Mouse (Mus musculus): ENCODE results near the gene Sltm. TPM values are rescaled to one million over a fixed set of nuclear protein-coding genes. Genes with fewer than 3 reads are reported as not detected.

Gene Sltm
- polyA plus RNA-seq, 1 experiment from 2014 or later = 70.9 TPM

DNA sequence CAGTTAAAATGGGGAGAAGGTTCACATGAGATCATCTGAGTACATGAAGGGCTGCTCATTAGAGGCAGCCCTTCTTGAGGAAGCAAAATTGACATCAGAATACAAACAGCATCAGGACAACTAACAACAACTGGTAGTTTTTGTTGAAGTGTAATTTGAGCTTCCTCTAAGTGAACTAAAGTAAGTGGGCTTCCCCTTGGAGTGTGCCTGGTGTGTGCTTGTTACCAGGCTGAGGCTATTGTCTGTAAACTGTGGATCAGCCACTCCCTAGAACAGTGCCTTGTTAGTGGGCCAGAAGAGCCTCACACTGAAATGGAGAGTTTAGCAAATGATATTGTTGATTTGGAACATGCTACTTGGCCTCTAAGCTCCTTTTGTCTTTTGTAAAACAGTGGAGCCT lies 12.9 kb downstream of the Sltm start:
- Histone ChIP-seq H3K9me3 (peaks cover 6% of the 10 kb centered on the region; the same call in 1 of the 2 replicates), H3K4me2 (replicated peaks) (no peak overlapping the region), H3K27ac (replicated peaks) (no peak overlapping the region), H3K36me3 (peaks cover 15% of the 10 kb centered on the region), H3K4me1 (no peaks in the 10 kb centered on the region), H3K9ac (replicated peaks) (no peak overlapping the region), H3K27me3 (no peaks in the 10 kb centered on the region), H3K4me3 (no peak overlapping the region)
- ATAC-seq (replicated peaks) = no peak

DNA sequence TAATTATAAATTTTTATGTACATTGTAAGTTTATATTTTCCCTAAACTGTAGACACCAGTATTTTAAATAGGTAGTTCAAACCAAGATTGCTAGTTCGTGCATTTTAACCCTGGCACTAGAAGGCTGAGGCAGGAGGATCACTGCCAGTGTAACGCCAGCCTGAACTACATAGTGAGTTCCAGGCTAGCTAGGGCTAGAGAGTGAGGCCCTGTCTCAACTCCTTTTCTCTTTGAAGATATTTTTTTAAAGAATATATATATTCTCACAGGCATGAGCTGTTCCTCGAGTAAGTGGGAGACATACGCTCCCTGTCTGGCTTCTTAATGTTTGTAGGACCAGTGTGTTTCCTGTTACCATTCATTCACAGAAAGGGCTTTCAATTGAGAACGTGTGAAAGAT lies 14.2 kb downstream of the Sltm start:
- WGBS = 94% methylated on average over 5 of the region's 5 CpGs
- ATAC-seq (replicated peaks) = no peak

DNA sequence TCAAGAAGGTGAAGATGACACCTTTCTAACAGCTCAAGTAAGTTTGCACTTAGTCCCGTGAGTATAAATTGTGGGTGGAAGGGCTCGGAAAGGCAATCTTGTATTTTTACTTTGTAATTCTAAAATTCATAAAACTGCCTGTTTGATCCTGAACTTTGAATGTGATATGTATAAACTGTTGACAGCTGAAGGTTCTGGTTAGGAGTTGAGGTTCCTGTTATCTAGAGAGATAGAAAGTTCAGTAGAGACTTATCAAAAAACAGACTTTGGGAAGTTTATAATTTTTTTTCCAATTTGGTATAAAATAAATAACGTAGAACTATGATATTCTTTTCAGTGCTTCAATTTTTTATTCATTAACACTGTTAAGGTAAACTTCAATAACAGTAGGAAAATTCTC lies 20.3 kb downstream of the Sltm start:
- H3K27me3 ChIP-seq = no peaks in the 10 kb centered on the region
- H3K4me2 ChIP-seq (replicated peaks) = no peak overlapping the region
- no peaks in the 10 kb centered on the region for H3K4me1 ChIP-seq
- ATAC-seq (replicated peaks) = no peak
- no peak overlapping the region for H3K9ac ChIP-seq (replicated peaks)
- H3K4me3 ChIP-seq = no peak overlapping the region
- no peak overlapping the region for H3K27ac ChIP-seq (replicated peaks)
- no peaks in the 10 kb centered on the region for H3K9me3 ChIP-seq
- 0 out of 2 replicates have a peak, but pooled peaks cover 4% of the 10 kb centered on the region for H3K36me3 ChIP-seq
- 94% methylated on average over 3 of the region's 3 CpGs for WGBS

More for the DNA sequence above, 14.2 kb downstream of the Sltm start:
- Histone ChIP-seq H3K27me3 (no peaks in the 10 kb centered on the region), H3K4me1 (no peaks in the 10 kb centered on the region), H3K4me3 (no peak overlapping the region), H3K4me2 (replicated peaks) (no peak overlapping the region), H3K9ac (replicated peaks) (no peak overlapping the region), H3K27ac (replicated peaks) (no peak overlapping the region), H3K36me3 (peaks cover 15% of the 10 kb centered on the region), H3K9me3 (peaks cover 6% of the 10 kb centered on the region; the same call in 1 of the 2 replicates)

DNA sequence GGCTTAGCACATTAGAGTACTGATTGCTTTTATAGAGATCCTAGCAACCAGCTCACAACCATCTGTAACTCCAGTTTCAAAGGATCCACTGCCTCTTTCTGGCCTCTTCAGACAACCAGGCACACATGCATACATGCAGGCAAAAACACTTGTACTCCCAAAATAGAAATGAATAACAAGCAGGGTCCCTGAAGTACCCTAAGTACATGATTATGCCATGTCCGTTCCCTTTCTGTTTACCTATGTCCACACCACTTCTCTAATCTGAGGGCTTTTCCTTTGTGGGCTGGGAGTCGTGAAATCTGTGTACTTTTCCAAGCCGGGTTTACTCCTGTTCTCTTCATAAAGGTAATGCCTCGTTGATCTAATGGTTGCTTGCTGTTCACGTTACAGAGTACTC lies 25.1 kb downstream of the Sltm start:
- no peak overlapping the region for H3K4me2 ChIP-seq (replicated peaks)
- H3K4me3 ChIP-seq = no peak overlapping the region
- H3K27me3 ChIP-seq = no peaks in the 10 kb centered on the region
- WGBS = 86% methylated on average over 5 of the region's 5 CpGs
- no peaks in the 10 kb centered on the region for H3K9me3 ChIP-seq
- no peak overlapping the region for H3K9ac ChIP-seq (replicated peaks)
- H3K36me3 ChIP-seq = peaks cover 1% of the 10 kb centered on the region
- no peaks in the 10 kb centered on the region for H3K4me1 ChIP-seq
- no peak overlapping the region for H3K27ac ChIP-seq (replicated peaks)
- ATAC-seq (replicated peaks) = no peak

DNA sequence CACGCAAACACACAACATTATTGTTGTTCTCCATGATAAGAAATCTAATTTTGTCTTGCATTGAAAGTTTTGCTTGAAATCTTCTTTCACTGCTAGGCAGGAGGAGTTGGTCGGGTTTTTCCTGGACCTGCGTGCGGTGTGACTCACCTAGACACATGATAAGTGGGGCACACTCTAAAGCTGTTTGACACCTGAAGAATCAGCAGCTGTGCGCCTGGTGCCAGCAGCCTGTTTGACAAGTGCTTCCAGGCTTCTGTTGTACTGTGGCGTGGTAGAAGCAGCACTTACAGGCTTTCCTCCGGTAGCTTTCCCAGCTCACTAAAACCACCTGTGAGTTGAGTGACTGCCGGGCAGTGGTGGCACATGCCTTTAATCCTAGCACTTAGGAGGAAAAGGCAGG lies 27.8 kb downstream of the Sltm start:
- ATAC-seq (replicated peaks) = no peak
- WGBS = 93% methylated on average over 8 of the region's 8 CpGs
- no peaks in the 10 kb centered on the region for H3K4me1 ChIP-seq

DNA sequence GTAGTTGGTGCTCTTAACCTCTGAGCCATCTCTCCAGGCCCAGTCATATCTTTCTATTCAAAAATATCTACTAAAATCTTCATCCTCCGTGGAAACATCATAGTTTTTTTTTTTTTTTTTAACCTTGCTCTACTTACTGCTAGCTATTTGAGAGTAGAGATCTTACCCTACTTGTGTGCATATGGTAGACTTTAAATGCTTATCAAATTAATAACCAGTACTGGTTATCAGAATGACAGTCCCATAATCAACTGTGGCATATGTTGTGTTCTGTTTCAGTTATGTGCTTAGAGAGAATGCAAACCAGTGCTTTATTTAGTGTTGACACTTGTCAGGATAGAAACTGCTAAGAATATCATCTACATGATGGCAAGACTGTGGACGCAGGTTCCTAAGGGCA lies 35.6 kb downstream of the Sltm start:
- no peaks in the 10 kb centered on the region for H3K9me3 ChIP-seq
- no peak for ATAC-seq (replicated peaks)
- H3K27ac ChIP-seq (replicated peaks) = no peak overlapping the region
- no peak overlapping the region for H3K4me2 ChIP-seq (replicated peaks)
- H3K4me3 ChIP-seq = no peak overlapping the region
- 92% methylated on average over 2 of the region's 2 CpGs for WGBS
- no peaks in the 10 kb centered on the region for H3K27me3 ChIP-seq
- H3K4me1 ChIP-seq = no peaks in the 10 kb centered on the region
- H3K36me3 ChIP-seq = peaks cover 61% of the 10 kb centered on the region
- no peak overlapping the region for H3K9ac ChIP-seq (replicated peaks)

More for the DNA sequence above, 27.8 kb downstream of the Sltm start:
- no peaks in the 10 kb centered on the region for H3K9me3 ChIP-seq
- H3K27me3 ChIP-seq = no peaks in the 10 kb centered on the region
- H3K4me3 ChIP-seq = no peak overlapping the region
- H3K36me3 ChIP-seq = peaks cover 19% of the 10 kb centered on the region
- no peak overlapping the region for H3K9ac ChIP-seq (replicated peaks)
- no peak overlapping the region for H3K4me2 ChIP-seq (replicated peaks)
- H3K27ac ChIP-seq (replicated peaks) = no peak overlapping the region

DNA sequence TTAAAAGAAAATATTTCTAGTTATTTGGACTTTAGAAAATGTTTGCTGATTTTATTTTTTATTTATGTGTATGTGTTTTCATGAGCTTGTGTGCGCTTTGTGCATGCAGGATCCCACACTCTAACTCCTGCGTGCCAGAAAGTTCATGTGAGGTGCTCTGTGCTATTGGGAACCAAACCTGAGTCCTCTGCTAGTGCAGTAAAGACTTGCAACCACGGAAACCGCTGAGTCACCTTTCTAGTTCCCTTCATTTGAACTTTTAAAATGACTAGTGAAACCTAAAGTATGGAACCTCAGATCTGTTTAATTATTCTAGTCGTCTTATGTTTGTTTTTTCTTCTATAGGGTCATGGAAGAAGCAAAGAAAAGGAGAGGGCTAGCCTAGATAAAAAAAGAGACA lies 38.4 kb downstream of the Sltm start:
- Histone ChIP-seq H3K9me3 (no peaks in the 10 kb centered on the region), H3K27me3 (no peaks in the 10 kb centered on the region), H3K4me2 (replicated peaks) (no peak overlapping the region), H3K36me3 (peaks cover 63% of the 10 kb centered on the region), H3K27ac (replicated peaks) (no peak overlapping the region), H3K9ac (replicated peaks) (no peak overlapping the region), H3K4me1 (no peaks in the 10 kb centered on the region), H3K4me3 (no peak overlapping the region)
- no peak for ATAC-seq (replicated peaks)
- 91% methylated on average over 5 of the region's 5 CpGs for WGBS

DNA sequence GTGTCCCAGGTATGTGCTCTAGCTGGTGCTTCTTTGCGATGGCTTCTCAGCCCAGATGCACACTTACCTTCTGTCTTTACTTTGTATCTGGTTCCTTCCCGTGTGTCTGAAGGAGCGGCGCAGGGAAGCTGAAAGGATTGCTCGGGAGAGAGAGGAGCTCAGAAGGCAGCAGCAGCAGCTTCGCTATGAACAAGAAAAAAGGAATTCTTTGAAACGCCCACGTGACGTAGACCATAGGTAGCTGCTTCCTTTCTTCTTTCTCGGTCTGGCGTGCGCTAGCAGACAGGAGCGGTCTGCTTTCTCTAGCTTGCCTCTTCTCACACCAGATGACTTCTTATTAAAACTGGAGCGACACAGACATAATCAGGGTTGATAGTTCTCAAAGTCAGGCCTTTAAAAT lies 42.1 kb downstream of the Sltm start:
- H3K9ac ChIP-seq (replicated peaks) = no peak overlapping the region
- H3K4me2 ChIP-seq (replicated peaks) = no peak overlapping the region
- WGBS = 84% methylated on average over 14 of the region's 14 CpGs
- no peak for ATAC-seq (replicated peaks)
- no peak overlapping the region for H3K27ac ChIP-seq (replicated peaks)
- peaks cover 80% of the 10 kb centered on the region for H3K36me3 ChIP-seq
- H3K9me3 ChIP-seq = no peaks in the 10 kb centered on the region
- H3K4me3 ChIP-seq = no peak overlapping the region
- no peaks in the 10 kb centered on the region for H3K27me3 ChIP-seq
- H3K4me1 ChIP-seq = no peaks in the 10 kb centered on the region

DNA sequence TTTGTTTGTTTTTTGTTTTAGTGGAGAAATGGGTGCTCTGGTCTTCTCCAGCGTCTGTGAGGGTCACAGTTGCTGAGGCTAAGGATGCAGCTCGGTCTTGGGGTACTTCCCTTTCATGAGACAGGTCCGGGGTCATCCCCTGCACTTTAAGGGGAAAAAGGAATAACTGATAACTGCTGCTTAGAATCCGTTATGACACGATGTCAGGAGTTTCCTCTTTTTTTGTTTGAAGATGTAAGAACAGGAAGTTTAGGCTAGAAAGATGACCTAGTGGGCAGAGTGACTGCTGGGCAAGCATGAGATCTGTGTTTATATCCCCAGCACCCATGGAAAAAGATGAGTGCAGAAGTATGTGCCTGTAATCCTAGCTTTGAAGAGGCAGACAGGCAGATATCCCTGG lies 42.6 kb downstream of the Sltm start:
- no peak for ATAC-seq (replicated peaks)
- H3K36me3 ChIP-seq = peaks cover 79% of the 10 kb centered on the region
- no peak overlapping the region for H3K9ac ChIP-seq (replicated peaks)
- no peaks in the 10 kb centered on the region for H3K9me3 ChIP-seq
- no peaks in the 10 kb centered on the region for H3K4me1 ChIP-seq
- H3K4me3 ChIP-seq = no peak overlapping the region
- no peak overlapping the region for H3K27ac ChIP-seq (replicated peaks)
- whole genome bisulfite sequencing = 89% methylated on average over 5 of the region's 5 CpGs
- H3K4me2 ChIP-seq (replicated peaks) = no peak overlapping the region
- H3K27me3 ChIP-seq = no peaks in the 10 kb centered on the region

DNA sequence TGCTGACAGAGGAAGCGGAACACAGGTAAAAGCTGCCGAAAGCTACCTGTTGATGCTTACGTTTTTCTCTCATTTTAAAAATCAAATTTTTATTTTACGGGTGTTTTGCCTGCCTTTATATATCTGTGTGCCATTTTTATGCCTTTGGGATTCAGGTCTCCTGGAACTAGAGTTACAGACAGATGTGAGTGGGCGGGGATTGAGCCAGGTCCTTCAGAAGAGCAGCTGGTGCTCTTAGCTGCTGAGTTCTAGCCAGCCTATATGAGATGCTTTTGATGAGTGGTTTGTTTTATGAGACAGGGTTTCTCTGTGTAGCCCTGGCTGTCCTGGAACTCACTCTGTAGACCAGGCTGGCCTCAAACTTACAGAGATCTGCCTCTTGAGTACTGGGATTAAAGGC lies 44.6 kb downstream of the Sltm start:
- no peaks in the 10 kb centered on the region for H3K27me3 ChIP-seq
- no peak overlapping the region for H3K4me3 ChIP-seq
- 93% methylated on average over 5 of the region's 5 CpGs for WGBS
- no peak for ATAC-seq (replicated peaks)
- H3K36me3 ChIP-seq = peaks cover 78% of the 10 kb centered on the region
- H3K9me3 ChIP-seq = no peaks in the 10 kb centered on the region
- H3K4me1 ChIP-seq = no peaks in the 10 kb centered on the region
- no peak overlapping the region for H3K27ac ChIP-seq (replicated peaks)
- no peak overlapping the region for H3K4me2 ChIP-seq (replicated peaks)
- no peak overlapping the region for H3K9ac ChIP-seq (replicated peaks)

DNA sequence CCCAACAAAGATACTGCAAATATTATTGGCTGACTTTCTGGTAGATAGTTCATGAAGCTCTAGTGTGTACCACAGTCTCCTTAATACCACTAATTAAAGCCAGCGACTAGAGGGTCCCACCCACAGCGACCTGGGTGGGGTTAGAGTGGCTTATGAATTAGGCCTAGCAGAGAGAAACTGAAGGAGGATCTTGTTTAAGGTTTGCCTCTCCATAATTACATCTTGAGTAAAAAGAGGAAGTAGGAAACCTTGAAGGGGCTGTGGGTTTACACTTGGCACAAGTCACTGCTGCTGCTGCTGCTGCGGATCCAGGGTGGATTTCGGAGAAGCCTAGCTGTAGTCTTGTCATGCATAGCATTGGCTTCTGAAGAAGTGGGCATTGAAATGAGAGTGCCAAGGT lies 48.2 kb downstream of the Sltm start:
- Histone ChIP-seq H3K4me1 (no peaks in the 10 kb centered on the region), H3K9ac (replicated peaks) (no peak overlapping the region), H3K9me3 (no peaks in the 10 kb centered on the region), H3K27me3 (no peaks in the 10 kb centered on the region), H3K36me3 (peaks cover 84% of the 10 kb centered on the region), H3K4me2 (replicated peaks) (no peak overlapping the region), H3K27ac (replicated peaks) (no peak overlapping the region), H3K4me3 (no peak overlapping the region)
- WGBS = 92% methylated on average over 4 of the region's 4 CpGs
- no peak for ATAC-seq (replicated peaks)

DNA sequence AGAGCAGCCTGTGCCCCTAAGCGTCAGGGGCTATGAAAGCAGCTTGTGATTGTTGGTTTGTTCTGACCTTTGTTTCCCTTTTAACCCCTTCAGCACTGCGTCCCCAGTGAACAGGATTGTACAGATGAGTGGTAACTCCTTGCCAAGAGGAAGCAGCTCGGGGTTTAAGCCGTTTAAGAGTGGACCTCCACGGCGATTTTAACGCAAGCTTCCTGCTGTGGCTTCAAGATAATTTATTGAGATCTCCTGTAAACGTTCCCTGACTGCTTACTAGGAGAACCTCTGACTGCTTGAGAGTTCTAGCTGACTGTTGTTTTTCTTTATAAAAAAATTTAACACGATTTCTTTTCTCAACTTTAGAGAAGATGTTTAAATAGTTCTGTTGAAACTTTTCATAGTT lies 48.9 kb downstream of the Sltm start:
- no peaks in the 10 kb centered on the region for H3K4me1 ChIP-seq
- no peaks in the 10 kb centered on the region for H3K27me3 ChIP-seq
- H3K4me3 ChIP-seq = no peak overlapping the region
- H3K27ac ChIP-seq (replicated peaks) = no peak overlapping the region
- no peak overlapping the region for H3K9ac ChIP-seq (replicated peaks)
- H3K4me2 ChIP-seq (replicated peaks) = no peak overlapping the region
- H3K9me3 ChIP-seq = no peaks in the 10 kb centered on the region
- peaks cover 76% of the 10 kb centered on the region for H3K36me3 ChIP-seq
- ATAC-seq (replicated peaks) = no peak
- 71% methylated on average over 9 of the region's 9 CpGs for WGBS

DNA sequence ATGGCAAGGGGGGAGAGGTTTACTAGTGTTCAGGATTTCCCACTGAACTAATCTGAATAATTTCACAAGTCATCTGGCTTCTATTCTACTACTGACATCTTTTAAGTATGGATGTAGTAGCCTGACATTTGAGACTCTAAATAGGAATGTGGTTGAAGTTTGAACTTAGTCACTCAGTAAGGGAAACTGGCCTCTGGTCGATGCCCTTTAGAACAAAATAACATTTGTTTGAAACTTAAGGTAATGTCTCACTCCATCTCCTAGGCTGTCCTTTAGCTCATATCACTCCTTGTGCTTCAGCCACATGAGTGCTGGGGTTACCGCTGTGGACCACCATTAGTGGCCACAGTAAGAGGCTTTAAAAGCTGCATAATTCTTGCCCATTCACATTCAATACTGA lies 55.7 kb downstream of the Sltm start:
- Histone ChIP-seq H3K4me1 (no peaks in the 10 kb centered on the region), H3K27me3 (no peaks in the 10 kb centered on the region), H3K9me3 (no peaks in the 10 kb centered on the region), H3K9ac (replicated peaks) (no peak overlapping the region), H3K36me3 (peaks cover 19% of the 10 kb centered on the region; the same call in 1 of the 2 replicates), H3K27ac (replicated peaks) (no peak overlapping the region), H3K4me3 (no peak overlapping the region), H3K4me2 (replicated peaks) (no peak overlapping the region)
- ATAC-seq (replicated peaks) = no peak
- 95% methylated on average over 2 of the region's 2 CpGs for WGBS

Measured in forebrain, embryonic 15.5 days (tissue).